Mouse (Mus musculus): ENCODE measurements around the gene Myo18b.

Gene Myo18b

GRCm38 (mm10) chr5:112895674-112896654 is at the start of gene Myo18b:
Myo18b (minus strand) TSS chr5:112896362.
- no peak for DNase-seq (ENCODE audit: low spot score)

GRCm38 (mm10) chr5:112945925-112946324 is 49.8 kb upstream of the Myo18b start:
- DNase-seq (ENCODE audit: low spot score), result no peak

GRCm38 (mm10) chr5:112942244-112942643 is 46.1 kb upstream of the Myo18b start:
- no peak for DNase-seq (ENCODE audit: low spot score)

- no peak for DNase-seq (ENCODE audit: low spot score)
Observed at GRCm38 (mm10) chr5:112941001-112941400, 44.8 kb upstream of the Myo18b start.

- no peak for DNase-seq (ENCODE audit: low spot score)
Observed at GRCm38 (mm10) chr5:112936632-112937031, 40.5 kb upstream of the Myo18b start.

- DNase-seq (ENCODE audit: low spot score), result no peak
Observed at GRCm38 (mm10) chr5:112935436-112935835, 39.3 kb upstream of the Myo18b start.

GRCm38 (mm10) chr5:112932878-112933567 is 36.9 kb upstream of the Myo18b start:
- DNase-seq (ENCODE audit: low spot score), result no peak

- DNase-seq (ENCODE audit: low spot score), result no peak
Observed at GRCm38 (mm10) chr5:112931901-112932300, 35.7 kb upstream of the Myo18b start.

- no peak for DNase-seq (ENCODE audit: low spot score)
Observed at GRCm38 (mm10) chr5:112928201-112928881, 32.2 kb upstream of the Myo18b start.

- DNase-seq (ENCODE audit: low spot score), result no peak
Observed at GRCm38 (mm10) chr5:112925422-112925821, 29.3 kb upstream of the Myo18b start.

GRCm38 (mm10) chr5:112924806-112925205 is 28.6 kb upstream of the Myo18b start:
- DNase-seq (ENCODE audit: low spot score), result no peak

GRCm38 (mm10) chr5:112923841-112924240 is 27.7 kb upstream of the Myo18b start:
- no peak for DNase-seq (ENCODE audit: low spot score)

- no peak for DNase-seq (ENCODE audit: low spot score)
Observed at GRCm38 (mm10) chr5:112921914-112922313, 25.8 kb upstream of the Myo18b start.

GRCm38 (mm10) chr5:112910381-112910780 is 14.2 kb upstream of the Myo18b start:
- DNase-seq (ENCODE audit: low spot score), result no peak

- DNase-seq (ENCODE audit: low spot score), result no peak
Observed at GRCm38 (mm10) chr5:112908169-112908614, 12.0 kb upstream of the Myo18b start.

GRCm38 (mm10) chr5:112907504-112907903 is 11.3 kb upstream of the Myo18b start:
- no peak for DNase-seq (ENCODE audit: low spot score)

- no peak for DNase-seq (ENCODE audit: low spot score)
Observed at GRCm38 (mm10) chr5:112893462-112894060, 2.6 kb downstream of the Myo18b start.

GRCm38 (mm10) chr5:112892411-112892810 is 3.8 kb downstream of the Myo18b start:
- DNase-seq (ENCODE audit: low spot score), result no peak

GRCm38 (mm10) chr5:112888651-112889050 is 7.5 kb downstream of the Myo18b start:
- DNase-seq (ENCODE audit: low spot score), result no peak

- DNase-seq (ENCODE audit: low spot score), result no peak
Observed at GRCm38 (mm10) chr5:112886687-112887491, 9.3 kb downstream of the Myo18b start.

Data from urinary bladder, postnatal 10 days (tissue).